Mouse (Mus musculus) neutrophil, adult 5-6 weeks (primary cell): ENCODE data around the gene Shcbp1l. TPM values are rescaled to one million over a fixed set of nuclear protein-coding genes. Genes with fewer than 3 reads are reported as not detected.
A peak's percentile ranks its signal among the peaks of the same experiment; 100 is the strongest.
"Not testable (repeated sequence)": the region's sequence is repeated elsewhere in the genome, so short reads cannot be mapped to it uniquely, and the experiment has no call there.

Experiments used
- ATAC-seq: fragments of 151-379, 151-347 bp; 2 replicates; pipeline ENCODE4 v1.8.0; 2017; ENCODE audit warnings: mild to moderate bottlenecking, moderate TSS enrichment; ENCODE audit not compliant: insufficient number of reproducible peaks, poor library complexity, low FRiP score, severe bottlenecking; ENCODE audit errors: extremely low read depth
- total RNA-seq: library from RNA; stranded (forward); fragments of 200-1000 nt; gene quantifications from 2 replicates; pipeline ENCODE4 v1.2.3, GENCODE M21; 2017

The Shcbp1l gene
- total RNA-seq, 1 experiment from 2014 or later = 6.1 TPM

DNA sequence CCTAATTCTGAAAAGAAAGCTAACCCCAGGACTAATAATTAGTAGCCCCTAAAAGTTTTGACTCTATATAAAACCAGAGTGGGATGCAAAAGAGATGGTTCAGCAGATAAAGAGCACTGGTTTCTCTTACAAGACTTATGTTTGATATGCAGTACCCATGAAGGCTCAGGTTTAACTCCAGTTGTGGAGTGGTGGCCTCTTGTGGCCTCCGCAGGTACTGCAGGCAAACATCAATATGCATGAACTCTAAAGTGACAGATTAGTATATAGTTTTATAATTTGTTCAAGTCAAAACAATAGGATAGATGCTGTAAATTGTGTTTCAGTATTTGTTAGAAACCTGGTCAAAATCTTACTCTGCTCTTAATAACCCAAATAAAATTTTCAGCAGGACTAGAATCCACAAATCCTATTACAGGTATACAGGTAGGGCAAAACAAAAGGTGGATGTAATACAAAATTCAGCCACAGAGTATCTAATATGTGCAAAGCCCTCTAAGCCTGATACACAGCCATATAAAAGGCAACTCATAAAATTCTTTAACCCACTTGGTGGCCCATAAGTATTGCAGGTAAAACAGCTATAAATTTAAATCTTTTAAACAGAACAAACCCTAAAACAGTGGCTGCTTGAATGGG lies 55.5 kb downstream of the Shcbp1l start:
- ATAC-seq = peak; percentile 85

- ATAC-seq = no peak
These were observed 56.1 kb downstream of the Shcbp1l start for GRCm38 (mm10) chr1:153481025-153481412.

DNA sequence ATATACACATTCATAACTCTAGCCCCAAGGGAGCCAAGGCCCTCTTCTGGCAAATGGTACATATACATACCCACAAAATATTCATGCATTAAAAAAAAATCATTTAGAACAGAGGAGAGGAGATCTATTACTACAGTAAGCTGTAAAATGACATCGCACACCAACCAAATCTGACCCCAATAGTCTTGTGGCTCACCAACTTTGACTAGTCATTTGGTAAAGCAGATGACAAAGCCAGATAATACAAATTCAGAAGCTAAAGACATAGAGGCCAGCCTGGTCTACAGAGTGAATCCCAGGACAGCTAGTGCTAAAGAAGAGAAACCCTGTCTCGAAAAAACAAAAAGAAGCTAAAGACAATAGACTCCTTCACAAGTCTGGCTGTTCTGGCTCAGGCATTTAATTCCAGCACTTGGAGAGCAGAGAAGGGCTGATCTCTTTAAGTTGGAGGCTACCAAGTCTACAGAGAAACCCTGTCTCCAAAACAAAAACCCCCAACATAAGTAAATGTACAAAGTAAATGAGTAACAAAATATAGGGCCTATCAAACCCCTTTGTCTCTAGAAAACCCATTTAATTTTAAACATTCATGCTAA lies 60.3 kb downstream of the Shcbp1l start:
- ATAC-seq = no peak

DNA sequence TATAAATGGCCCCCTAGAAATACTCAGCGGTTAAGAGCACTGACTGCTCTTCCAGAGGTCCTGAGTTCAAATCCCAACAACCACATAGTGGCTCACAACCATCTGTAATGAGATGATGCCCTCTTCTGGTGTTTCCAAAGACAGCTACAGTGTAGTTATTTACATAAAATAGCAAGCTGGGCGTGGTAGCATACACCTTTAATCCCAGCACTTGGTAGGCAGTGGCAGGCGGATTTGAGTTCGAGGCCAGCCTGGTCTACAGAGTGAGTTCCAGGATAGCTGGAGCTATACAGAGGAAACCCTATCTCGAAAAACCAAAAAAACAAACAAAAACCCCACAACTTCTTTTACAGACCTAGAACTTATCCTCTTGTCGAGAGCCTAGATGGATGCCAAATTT lies 61.2 kb downstream of the Shcbp1l start:
- ATAC-seq = not testable (repeated sequence)

GRCm38 (mm10) chr1:153486767-153487499 lies 62.0 kb downstream of the Shcbp1l start:
- peak; percentile 14; the same call in 1 of the 2 replicates for ATAC-seq

DNA sequence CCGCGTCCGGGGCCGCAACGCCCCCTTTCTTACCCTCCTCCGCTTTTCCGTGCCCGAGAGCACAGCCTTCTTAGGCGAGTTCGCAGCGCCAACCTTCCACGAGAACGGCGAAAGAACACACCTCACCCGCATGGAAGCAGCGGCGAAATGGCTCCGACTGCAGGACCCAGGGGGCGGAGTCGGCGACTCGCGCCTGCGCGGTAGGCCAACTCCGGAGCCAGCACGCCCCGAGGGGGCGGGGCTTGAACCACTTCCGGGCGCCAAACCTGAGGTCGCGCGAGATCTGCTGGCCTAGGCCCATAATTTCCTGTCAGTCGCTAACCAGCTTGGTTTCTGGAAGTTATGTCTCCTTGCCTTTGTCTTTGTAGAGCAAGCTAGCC lies 62.5 kb downstream of the Shcbp1l start, which contains the start of gene Dhx9:
Gene Dhx9 (minus strand): TSS at position 161 of the 380 bp plus-strand sequence.
- peak; percentile 81 for ATAC-seq

DNA sequence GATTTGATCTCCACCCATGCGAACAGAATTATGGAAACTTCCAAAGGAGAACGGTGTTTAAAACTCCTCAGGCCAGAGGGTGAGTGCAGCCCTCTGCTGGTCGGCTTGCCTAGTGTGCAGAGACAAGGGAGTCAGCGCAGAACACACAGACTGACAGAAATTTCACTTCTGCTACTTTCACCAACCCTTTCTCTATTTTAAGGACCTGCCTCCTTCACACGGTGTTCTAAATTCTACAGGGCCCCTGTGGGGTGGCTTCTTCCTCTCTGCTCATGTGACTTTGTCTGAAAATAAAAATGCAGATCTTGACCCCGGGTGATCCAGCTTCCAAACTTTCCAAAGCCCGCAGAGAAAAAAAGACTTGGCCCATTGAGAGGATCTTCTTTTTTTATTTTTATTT lies 64.2 kb downstream of the Shcbp1l start:
- peak; percentile 72 for ATAC-seq

GRCm38 (mm10) chr1:153489540-153489939 lies 64.6 kb downstream of the Shcbp1l start:
- no peak for ATAC-seq

GRCm38 (mm10) chr1:153489963-153490362 lies 65.0 kb downstream of the Shcbp1l start:
- no peak for ATAC-seq

DNA sequence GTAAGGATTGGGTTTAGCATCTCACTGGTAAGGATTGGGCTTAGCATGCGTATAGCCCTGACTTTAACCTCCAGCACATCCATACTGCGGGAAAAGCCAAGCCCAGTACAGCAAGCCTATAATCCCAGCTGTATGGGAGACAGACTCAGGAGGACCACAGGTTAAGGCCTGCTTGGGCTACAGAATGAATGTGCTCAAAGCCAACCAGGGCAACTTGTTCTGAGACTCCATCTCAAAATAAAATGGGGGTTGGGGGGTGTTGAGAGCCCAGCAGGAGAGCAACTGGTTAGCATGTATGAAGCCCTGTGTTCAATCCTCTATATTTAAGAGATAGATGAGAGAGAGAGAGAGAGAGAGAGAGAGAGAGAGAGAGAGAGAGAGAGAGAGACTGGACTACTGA lies 66.4 kb downstream of the Shcbp1l start:
- no peak for ATAC-seq

GRCm38 (mm10) chr1:153491822-153492221 lies 66.9 kb downstream of the Shcbp1l start:
- no peak; the same call in 1 of the 2 replicates for ATAC-seq

DNA sequence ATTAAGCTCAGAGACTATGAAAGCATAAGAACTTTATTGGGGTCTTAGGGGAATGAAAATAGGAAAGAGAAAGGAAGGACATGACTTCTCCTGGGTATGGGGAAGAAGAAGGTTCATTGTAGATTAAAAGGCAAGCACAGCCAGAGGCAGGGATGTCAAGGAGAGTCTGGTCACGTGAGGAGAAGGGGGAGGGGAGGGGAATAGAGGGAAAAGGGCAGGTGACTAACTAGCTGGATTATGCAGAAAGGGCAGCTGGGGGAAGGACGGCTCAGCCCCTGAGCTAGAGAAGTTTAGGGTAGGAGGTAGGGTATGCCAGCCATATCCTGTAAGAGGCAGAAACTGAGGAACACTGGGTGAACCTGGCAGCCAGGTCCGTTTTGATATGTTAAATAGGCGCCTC lies 68.4 kb downstream of the Shcbp1l start:
- no peak for ATAC-seq

DNA sequence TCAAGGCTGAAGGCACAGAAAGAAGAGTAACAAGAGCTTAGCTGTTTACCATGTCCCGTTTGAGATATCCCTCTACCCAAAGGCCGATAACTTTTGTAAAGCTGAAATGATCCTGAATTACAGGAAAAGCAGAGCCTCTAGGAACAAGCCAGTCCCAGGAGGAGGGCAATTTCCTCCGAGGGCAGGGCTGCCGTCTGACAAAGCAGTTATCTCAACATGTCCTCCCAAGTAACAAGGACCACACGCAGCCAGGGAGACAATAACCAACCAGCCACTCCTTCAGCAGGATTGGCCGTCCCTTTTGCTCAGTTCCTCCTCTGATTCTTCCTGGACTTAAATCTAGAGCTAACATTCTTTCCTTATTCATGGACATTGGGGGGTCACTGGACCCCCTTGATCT lies 69.0 kb downstream of the Shcbp1l start:
- no peak for ATAC-seq

DNA sequence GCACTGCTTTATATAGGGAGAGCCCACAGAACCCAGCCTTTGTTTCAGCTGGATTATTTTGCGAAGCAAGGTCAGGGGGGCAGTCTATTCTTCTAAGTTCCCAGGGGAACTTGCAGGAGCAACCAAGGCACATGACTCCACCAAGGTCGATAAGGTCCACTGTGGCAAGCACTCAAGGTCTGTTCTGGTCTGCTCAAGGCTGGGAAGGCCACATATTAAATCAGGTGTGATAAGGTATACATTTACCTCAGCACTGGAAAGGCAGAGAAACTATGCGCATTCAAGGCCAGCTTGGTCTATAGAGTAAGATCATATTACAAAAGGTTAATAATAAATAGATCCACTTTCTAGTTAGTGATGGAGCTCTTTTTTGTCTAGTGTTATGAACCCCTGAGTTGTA lies 71.1 kb downstream of the Shcbp1l start:
- no peak for ATAC-seq

- ATAC-seq = no peak
These were observed 75.1 kb downstream of the Shcbp1l start for GRCm38 (mm10) chr1:153500030-153500429.

DNA sequence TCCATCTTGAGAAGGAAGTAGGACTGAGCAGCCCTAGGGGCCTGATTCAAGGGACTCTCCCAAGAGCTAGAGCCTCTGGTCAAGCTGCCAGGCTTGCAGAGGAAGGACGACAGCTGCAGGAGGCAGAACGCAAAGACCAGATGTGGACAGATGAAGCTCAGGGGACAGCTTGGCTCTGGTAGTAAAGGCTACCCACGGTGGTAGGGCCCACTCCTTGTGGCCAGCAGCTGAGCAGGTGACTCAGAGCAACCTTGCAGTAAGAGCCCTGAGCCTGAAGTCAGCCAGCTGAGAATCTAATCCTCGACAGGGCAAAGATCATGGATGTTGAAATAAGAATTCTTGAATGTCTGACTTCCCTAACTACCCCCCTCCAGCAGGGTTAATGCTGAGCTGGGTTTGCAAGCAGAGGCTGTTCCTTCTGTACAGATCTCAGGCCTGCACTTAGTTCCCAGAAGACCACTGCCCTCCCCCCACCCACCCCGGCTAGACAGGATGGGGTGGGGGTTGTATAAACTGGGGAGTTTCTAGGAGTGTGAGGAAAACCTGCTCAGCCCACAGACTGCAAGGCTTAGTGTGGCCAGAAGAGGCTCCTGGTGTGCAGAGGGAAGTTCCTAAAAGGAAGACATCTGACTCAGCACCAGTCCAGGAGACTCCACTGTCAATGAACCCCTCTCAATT lies 76.8 kb downstream of the Shcbp1l start:
- ATAC-seq = no peak
